Mouse (Mus musculus) neural tube, embryonic 10.5 days (tissue): ENCODE results near the gene Corin.

Experiments
- DNase-seq: peaks from one replicate; pipeline ENCODE4 v3.0.0-alpha.2; 2017; ENCODE audit warnings: low spot score; ENCODE audit errors: extremely low spot score

Gene Corin

GRCm38 (mm10) chr5:72330648-72331047 is 173.6 kb downstream of the Corin start:
- peak; percentile 27 for DNase-seq

GRCm38 (mm10) chr5:72329453-72329852 is 174.8 kb downstream of the Corin start:
- no peak for DNase-seq

DNA sequence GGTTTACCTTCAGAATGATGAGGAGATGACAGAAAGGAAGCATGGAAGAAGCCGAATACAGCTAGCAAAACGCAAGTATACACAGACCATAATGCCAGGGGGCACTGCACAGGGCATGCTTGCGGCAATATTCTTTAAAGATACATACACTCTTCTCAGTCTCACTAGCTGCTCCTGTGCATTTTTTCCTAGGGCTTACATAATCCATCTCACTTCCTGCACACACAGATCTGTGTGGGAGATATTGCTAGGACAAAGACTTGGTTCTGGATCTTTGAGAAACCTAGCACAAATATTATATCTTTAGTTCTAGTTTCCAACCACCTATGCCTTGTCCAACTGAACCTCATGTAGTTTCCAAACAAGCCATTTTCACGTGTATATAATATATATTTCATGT is 189.0 kb downstream of the Corin start:
- DNase-seq: no peak

DNA sequence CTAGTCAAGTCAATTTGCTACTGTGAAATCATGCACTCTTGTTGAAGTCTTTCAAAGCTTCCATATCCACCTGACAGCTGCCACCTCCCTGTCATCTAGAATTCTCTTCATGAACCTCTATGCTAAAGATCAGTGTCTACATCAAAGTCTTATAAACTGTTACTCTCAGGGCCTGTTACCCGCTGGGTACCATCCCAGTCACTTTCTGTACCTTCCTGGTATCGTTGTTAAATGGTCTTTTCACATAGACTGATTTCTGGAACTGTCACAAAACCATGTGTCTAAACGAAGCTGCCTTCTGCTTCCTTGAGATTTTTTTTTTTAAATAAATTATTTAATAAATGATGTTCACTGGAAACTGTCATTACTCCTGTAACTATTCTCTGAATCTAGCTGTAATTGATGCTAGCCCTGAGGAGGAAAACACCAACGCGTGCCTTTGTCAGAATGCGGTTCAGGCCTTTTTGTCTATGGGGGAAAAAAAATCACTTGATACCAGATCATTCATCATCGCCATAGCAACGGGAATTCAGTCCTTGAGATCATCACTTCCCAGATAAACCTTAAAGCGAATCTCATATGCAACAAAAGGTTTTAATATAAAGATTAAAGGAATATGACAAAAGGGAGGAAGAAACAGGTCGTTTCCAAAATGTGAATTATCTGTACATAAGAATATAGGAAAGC is 205.7 kb downstream of the Corin start:
- DNase-seq: no peak

- DNase-seq: no peak
These were observed 219.2 kb downstream of the Corin start for GRCm38 (mm10) chr5:72285077-72285476.

- DNase-seq: peak; percentile 18
These were observed 221.4 kb downstream of the Corin start for GRCm38 (mm10) chr5:72282907-72283306.

DNA sequence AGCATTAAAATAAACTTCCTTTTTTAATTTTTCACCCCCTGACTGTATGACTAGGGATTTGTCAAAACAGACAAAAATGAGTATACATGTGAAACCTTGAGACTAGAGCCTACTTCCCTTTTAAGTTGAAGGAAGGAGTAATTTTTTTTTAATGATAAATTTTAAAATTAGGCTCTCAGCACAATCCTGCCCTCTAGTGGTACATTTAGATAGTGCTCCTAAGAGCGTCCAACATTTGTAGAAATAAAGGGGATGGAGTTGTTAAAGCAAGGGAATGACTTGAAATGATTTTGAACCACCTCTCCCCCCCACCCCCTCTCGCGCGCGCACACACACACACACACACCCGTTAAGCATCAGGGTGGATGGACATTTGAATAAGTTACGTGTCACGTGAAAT is 234.6 kb downstream of the Corin start:
- DNase-seq: no peak

GRCm38 (mm10) chr5:72269204-72269603 is 235.1 kb downstream of the Corin start:
- DNase-seq: no peak

DNA sequence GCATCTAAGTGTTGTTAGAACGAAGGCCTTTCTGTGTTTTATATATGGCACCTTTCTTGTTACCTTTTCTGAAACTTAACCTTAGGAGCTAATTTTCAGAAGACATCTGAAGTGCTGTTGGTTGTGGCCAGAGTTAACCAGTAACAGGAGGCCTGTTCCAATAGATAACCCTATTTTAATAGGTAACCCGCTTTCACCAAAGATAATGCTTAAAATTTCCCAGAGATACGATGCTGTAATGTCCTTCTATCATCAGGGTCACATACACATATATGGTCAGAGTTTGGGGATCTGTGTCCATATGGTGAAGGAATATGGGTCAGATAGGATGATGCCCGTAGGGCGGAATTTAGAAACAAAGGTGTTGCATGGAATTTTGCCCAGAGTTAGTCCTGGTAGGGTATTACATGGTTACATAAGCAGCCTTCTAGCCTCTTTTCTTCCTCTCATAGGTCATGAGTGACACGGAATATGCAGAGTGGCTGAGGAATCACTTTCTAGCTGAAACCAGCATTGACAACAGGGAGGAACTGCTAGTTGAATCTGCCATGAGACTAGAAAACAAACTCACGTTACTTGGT is 237.2 kb downstream of the Corin start:
- DNase-seq: no peak

DNA sequence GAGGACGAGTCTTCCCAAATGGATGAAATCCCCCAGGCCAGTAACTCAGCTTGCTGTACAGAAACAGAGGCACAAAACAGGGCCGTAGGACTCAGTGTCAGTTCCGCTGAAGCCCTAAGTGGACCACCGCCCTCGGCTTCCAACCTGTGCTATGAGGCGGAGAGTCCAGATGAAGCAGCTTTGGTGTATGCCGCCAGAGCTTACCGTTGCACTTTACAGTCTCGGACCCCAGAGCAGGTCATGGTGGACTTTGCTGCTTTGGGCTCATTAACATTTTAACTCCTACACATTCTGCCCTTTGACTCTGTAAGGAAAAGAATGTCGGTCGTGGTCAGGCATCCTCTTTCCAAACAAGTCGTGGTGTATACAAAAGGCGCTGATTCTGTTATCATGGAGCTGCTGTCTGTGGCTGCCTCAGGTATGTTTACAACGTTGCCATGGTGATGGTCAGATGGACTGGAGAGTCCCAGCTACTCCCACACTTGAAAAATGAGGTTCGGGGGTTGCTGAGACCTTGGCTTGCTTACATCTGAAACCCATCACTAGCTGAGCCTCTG is 240.0 kb downstream of the Corin start:
- no peak for DNase-seq

DNA sequence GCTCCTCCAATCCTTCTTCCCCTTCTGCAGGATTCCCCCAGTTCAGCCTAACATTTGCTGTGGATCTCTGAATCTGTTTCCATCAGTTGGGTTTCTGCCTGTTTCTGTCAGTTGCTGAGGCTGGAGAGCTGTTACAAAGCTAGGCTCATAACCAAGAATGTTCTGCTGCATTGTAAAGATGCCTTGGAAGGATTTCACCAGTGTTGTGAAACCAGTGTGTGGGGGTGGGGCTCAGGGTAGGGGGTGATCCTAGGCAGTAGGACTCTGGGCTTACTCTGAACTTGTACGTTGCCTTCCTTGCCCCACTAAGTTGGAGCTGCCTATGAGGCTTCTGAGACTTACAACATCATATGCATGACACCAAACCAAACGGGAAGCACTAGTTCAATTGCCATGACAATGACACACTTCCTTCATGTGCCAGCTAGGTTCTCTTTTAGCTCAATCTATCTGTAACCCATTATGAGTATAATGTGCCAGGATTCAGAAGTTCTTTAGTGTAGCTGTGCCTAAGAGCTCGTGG is 242.4 kb downstream of the Corin start:
- DNase-seq: no peak

DNA sequence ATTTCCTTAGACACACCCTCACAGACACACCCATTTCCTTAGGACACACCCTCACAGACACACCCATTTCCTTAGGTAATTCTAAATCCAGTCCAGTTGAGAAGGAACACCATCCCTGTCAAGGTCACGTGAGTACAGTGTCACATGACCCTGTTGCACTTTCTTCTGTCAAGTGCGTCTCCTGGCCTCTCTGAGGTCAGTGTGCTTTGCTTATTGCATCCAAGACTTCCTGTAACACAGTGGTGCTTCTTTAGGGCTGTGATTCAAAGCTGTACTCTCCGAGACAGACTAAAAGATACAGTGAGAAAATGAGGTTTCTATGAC is 245.0 kb downstream of the Corin start:
- DNase-seq: no peak

- no peak for DNase-seq
These were observed 245.6 kb downstream of the Corin start for GRCm38 (mm10) chr5:72258409-72259297.

DNA sequence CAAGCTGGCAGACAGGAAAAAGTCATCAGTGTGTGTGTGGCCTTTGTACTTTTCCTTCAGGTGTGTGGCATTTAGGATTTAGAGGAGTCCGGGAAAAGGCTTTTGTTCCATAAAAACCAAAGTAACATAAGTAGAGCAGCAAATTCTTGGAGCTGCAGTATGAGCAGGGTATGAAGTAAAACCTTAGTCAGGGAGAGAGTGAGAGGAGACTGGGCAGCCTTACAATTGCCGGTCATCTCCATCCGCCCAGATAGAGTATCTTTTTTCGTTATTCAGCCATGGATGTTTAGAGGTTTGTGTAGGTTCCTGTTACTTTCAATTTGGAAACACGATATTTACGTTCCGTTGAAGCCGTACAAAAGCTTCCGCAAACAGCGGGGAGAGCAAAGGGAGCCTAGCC is 247.2 kb downstream of the Corin start:
- DNase-seq: no peak

GRCm38 (mm10) chr5:72254958-72255357 is 249.3 kb downstream of the Corin start:
- no peak for DNase-seq

DNA sequence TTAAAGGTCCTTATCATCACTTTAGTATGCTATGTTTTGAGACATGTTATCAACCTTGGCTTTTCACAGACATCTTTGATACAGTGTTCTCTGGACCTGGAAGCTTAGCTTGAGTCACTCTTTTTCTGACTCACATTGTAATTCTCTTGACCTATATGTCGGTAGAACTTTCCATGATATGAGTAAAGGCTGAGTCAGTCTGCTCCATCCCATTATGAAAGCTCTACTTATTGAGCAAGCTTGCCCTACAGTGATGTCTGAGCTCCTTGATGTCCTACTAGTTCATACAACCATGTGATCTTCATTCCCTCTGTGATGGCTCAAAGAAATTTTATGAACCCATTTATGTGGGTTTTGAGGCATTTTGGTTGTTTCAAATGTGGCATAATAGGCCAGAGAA is 254.1 kb downstream of the Corin start:
- DNase-seq: no peak
